Mouse (Mus musculus): Measurements from ENCODE around the gene Rhno1. TPM values are rescaled to one million over a fixed set of nuclear protein-coding genes. Genes with fewer than 3 reads are reported as not detected.

Gene Rhno1
- polyA plus RNA-seq (2014; fragmentation: Nextera tagmentation; extraction: Ambion mirVana), result 134 and 144 TPM in 2 replicates

DNA sequence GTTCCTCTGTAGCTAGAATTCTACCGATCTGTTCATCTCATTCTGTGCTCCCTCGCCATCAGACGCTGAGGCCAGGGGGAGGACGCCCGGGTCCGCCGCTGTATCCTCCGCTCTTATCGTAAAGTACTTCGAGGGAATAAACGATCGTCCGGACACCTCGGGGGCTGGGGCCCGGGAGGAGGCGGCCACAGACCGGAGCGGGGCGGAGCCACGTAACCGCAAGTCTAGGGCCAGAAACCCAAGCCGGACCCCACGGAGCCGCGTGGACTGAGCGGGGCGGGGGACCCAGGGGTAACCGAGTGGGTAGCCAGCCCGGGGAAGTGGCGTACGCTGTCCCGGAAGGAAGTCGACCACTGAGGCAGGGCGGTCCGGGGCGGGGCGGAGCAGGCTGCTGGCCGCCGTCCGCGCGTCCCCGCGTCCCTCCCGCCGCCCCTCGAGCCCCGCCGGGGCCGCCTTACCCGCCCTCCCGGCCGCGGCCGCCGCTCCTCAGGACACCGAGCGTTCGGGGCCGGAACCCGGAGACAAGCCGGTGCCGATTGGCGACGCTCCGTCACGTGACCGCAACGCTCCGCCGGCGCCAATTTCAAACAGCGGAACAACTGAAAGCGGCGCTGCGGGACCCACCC lies at the start of gene Rhno1, which contains the start of gene Foxm1:
Gene Rhno1 (minus strand): TSS at position 531 of the 626 bp plus-strand sequence.
Gene Foxm1 (plus strand): TSS at position 587 of the 626 bp plus-strand sequence.
- DNase-seq (peak; percentile 94), ATAC-seq (ENCODE audit: insufficient read depth) (peak; percentile 91)
- under 1% methylated on average over 55 of the region's 76 CpGs for WGBS
- H3K9me3 ChIP-seq (ENCODE audit: low read depth, low read length), result no peaks in the 10 kb centered on the region
- H3K27me3 ChIP-seq (ENCODE audit: insufficient read depth, low read length), result no peaks in the 10 kb centered on the region
- H3K27ac ChIP-seq (ENCODE audit: low read depth), result peak within 1 kb of the TSS; percentile 96
- H3K9ac ChIP-seq, result peak within 1 kb of the TSS; percentile 90
- H3K4me2 ChIP-seq, result peak within 1 kb of the TSS; percentile 83
- H3K4me1 ChIP-seq (ENCODE audit: insufficient read depth), result peaks cover 20% of the 10 kb centered on the region
- peaks cover 46% of the 10 kb centered on the region for H3K36me3 ChIP-seq (ENCODE audit: insufficient read depth)
- TF ChIP-seq CTCF (IDR thresholded peaks at IDR 0.05; ENCODE audit: low read depth), result no peak
- H3K4me3 ChIP-seq (ENCODE audit: low read depth, low read length), result peak within 1 kb of the TSS; percentile 88

DNA sequence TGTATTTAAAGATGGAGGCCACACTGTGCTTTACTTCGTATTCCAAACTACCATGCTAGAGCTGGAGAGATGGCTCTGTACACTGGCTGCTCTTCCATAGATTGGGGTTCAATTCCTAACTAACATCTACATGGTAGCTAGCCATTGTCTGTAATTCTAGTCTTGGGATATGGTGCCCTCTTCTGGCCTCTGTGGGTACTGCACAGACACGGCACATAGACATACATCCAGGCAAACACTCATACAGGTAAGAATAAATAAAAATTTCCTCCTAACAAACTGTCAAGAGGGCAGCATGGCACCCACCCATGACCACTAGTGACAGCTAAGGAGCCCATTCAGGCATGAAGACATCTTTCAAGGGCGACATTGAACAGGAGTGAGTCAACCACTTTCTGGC lies 48.4 kb upstream of the Rhno1 start:
- Histone ChIP-seq H3K27me3 (ENCODE audit: insufficient read depth, low read length) (no peaks in the 10 kb centered on the region), H3K9me3 (ENCODE audit: low read depth, low read length) (no peaks in the 10 kb centered on the region), H3K36me3 (ENCODE audit: insufficient read depth) (peaks cover 69% of the 10 kb centered on the region), H3K4me2 (no peak overlapping the region), H3K4me3 (ENCODE audit: low read depth, low read length) (no peak overlapping the region), H3K27ac (ENCODE audit: low read depth) (no peak overlapping the region), H3K9ac (no peak overlapping the region), H3K4me1 (ENCODE audit: insufficient read depth) (no peaks in the 10 kb centered on the region)
- TF ChIP-seq CTCF (IDR thresholded peaks at IDR 0.05; ENCODE audit: low read depth), result peak; percentile 94
- ATAC-seq (ENCODE audit: insufficient read depth) (peak; percentile 65; the same call in 1 of the 2 replicates), DNase-seq (peak; percentile 88)
- 17% methylated on average over 3 of the region's 3 CpGs for WGBS

DNA sequence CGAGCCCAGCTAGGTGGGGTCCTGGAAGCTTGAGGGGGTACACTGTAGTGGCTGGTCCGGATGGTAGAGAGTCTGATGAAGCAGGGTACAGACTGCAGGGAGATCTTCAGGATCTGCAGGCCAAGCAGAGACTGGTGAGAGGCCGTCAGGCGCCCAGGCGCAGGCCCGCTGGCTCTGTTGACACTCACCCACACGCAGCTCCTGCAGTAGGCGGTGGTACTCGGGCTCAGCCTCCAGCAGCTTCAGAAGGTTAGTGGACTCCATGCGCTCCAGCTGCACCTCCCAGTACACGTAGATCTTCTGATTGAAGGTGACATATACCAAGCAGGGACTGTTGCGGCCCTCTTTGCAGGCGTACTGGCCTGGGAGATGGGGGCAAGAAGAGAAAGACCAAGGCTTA lies 47.6 kb upstream of the Rhno1 start:
- ATAC-seq (ENCODE audit: insufficient read depth) (no peak), DNase-seq (no peak)
- 90% methylated on average over 13 of the region's 13 CpGs for WGBS
- H3K36me3 ChIP-seq (ENCODE audit: insufficient read depth), result peaks cover 68% of the 10 kb centered on the region
- no peak for TF ChIP-seq CTCF (IDR thresholded peaks at IDR 0.05; ENCODE audit: low read depth)
- no peak overlapping the region for H3K4me2 ChIP-seq
- no peak overlapping the region for H3K4me3 ChIP-seq (ENCODE audit: low read depth, low read length)
- no peak overlapping the region for H3K9ac ChIP-seq
- H3K9me3 ChIP-seq (ENCODE audit: low read depth, low read length), result no peaks in the 10 kb centered on the region
- H3K27ac ChIP-seq (ENCODE audit: low read depth), result no peak overlapping the region
- H3K27me3 ChIP-seq (ENCODE audit: insufficient read depth, low read length), result no peaks in the 10 kb centered on the region
- H3K4me1 ChIP-seq (ENCODE audit: insufficient read depth), result no peaks in the 10 kb centered on the region

DNA sequence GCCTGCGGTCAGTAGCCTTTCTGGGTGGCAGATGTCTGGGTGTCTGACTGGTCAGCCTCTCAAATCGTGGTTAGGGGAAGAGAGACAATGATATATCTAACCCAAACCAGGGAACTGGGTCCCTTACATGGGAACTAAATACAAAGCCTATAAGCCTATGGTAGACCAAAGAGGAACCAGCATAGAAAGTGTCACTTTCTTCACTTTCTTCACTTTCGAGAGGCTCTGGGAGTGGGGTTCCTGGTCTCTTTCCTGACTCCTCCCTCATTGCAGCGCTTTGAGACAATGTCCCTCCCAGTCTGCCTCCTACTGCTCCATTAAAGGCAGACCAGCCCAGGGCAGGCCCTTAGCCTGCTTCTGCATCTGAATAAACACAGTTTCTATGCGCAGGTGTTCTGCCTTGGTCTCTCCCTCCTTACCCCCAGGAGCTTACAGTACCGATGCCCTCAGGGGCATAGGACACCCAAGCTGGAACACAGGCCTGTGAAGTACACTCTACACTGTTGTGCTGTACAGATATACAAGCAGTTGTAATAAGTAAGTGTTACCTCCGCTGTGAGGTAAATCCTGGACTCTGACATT lies 45.9 kb upstream of the Rhno1 start:
- ATAC-seq (ENCODE audit: insufficient read depth) (no peak), DNase-seq (no peak)
- Histone ChIP-seq H3K4me3 (ENCODE audit: low read depth, low read length) (no peak overlapping the region), H3K36me3 (ENCODE audit: insufficient read depth) (peaks cover 68% of the 10 kb centered on the region), H3K27ac (ENCODE audit: low read depth) (no peak overlapping the region), H3K4me1 (ENCODE audit: insufficient read depth) (no peaks in the 10 kb centered on the region), H3K4me2 (no peak overlapping the region), H3K9ac (no peak overlapping the region), H3K27me3 (ENCODE audit: insufficient read depth, low read length) (no peaks in the 10 kb centered on the region), H3K9me3 (ENCODE audit: low read depth, low read length) (no peaks in the 10 kb centered on the region)
- no peak for TF ChIP-seq CTCF (IDR thresholded peaks at IDR 0.05; ENCODE audit: low read depth)
- WGBS, result 85% methylated on average over 7 of the region's 7 CpGs

DNA sequence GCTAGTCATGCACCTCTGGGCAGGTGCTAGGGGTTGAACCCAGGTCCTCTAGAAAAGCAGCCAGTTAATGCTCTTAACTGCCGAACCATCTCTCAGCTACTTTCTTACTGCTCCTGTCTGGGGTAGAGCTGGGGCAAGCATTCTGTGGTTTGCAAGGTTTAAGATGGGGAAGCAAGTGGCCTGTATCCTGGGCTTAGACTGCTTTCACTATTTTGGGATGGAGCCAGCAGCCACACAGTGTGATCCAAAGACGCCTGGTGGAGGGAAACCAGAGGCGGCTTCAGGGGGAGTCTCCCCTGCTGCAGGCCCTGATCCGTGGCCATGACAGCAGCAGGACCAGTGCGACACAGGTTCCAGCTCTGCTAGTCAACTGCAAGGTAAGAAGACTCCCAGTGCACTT lies 42.0 kb upstream of the Rhno1 start:
- WGBS, result 51% methylated on average over 5 of the region's 5 CpGs
- ATAC-seq (ENCODE audit: insufficient read depth) (no peak), DNase-seq (peak; percentile 15)
- Histone ChIP-seq H3K36me3 (ENCODE audit: insufficient read depth) (peaks cover 34% of the 10 kb centered on the region), H3K4me2 (no peak overlapping the region), H3K9ac (no peak overlapping the region), H3K27me3 (ENCODE audit: insufficient read depth, low read length) (no peaks in the 10 kb centered on the region), H3K9me3 (ENCODE audit: low read depth, low read length) (no peaks in the 10 kb centered on the region), H3K4me3 (ENCODE audit: low read depth, low read length) (no peak overlapping the region), H3K4me1 (ENCODE audit: insufficient read depth) (no peaks in the 10 kb centered on the region), H3K27ac (ENCODE audit: low read depth) (no peak overlapping the region)
- TF ChIP-seq CTCF (IDR thresholded peaks at IDR 0.05; ENCODE audit: low read depth), result no peak

DNA sequence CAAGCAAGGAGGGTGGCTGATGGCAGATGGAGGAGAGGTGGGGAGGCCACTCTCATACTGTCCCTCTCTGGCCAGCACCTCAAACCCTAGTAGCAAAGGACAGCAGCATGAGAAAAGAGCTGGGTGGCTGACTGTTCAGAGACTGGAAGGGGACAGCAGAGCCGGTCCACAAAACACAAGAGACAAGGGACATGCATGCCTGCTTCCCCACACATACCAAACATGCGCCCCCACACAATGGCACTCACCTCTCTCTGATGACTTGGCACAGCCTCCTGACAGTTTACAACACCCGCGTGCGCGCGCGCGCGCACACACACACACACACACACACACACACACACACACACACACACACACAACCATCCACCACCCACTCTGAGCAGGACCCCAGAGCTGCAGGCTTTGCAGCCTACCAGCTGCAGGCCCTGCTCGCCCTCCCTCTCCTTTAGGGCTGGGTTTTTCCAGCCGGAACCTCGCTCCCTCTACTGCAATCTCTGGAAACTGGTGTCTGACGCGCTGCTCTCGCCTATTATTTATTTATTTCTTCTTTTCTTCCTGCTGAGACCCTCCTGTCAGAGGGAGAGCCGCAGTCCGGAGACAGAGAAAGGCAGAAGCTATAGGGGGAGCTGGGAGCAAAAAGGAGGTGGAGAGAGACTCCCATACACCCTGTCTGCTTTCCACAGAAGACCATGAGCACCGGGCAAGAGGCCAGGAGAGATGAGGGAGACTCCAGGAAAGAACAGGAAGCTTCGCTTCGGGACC lies 36.9 kb upstream of the Rhno1 start:
- Histone ChIP-seq H3K9ac (peak overlapping the region; percentile 21), H3K4me1 (ENCODE audit: insufficient read depth) (no peaks in the 10 kb centered on the region), H3K4me3 (ENCODE audit: low read depth, low read length) (peak overlapping the region; percentile 22), H3K27ac (ENCODE audit: low read depth) (peak overlapping the region; percentile 3; the same call in 1 of the 2 replicates), H3K9me3 (ENCODE audit: low read depth, low read length) (no peaks in the 10 kb centered on the region), H3K27me3 (ENCODE audit: insufficient read depth, low read length) (no peaks in the 10 kb centered on the region), H3K4me2 (peak overlapping the region; percentile 61), H3K36me3 (ENCODE audit: insufficient read depth) (no peaks in the 10 kb centered on the region)
- WGBS, result 32% methylated on average over 21 of the region's 21 CpGs
- DNase-seq, result peak; percentile 75
- peak; percentile 12; the same call in 1 of the 2 replicates for TF ChIP-seq CTCF (IDR thresholded peaks at IDR 0.05; ENCODE audit: low read depth)
- ATAC-seq (ENCODE audit: insufficient read depth), result peak; percentile 91

DNA sequence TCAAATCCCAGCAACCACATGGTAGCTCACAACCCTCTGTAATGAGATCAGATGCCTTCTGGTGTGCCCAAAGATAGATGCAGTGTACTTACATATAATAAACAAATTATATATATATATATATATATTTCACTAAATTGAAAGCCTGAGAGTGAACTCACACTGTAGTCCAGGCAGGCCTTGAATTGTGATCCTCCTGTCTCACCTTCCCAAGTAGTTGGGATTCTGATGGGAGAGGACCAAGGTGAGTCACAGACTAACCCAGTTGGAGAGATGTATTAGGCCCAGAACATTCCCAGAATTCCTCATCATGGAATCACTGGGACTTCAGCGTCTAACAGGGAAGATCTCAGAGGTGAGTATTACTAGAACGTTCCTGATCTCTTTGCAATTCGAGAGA lies 36.3 kb upstream of the Rhno1 start, which contains the start of gene Nrip2:
Gene Nrip2 (plus strand): TSS at position 301 of the 400 bp plus-strand sequence.
- ATAC-seq (ENCODE audit: insufficient read depth) (no peak), DNase-seq (no peak)
- TF ChIP-seq CTCF (IDR thresholded peaks at IDR 0.05; ENCODE audit: low read depth), result no peak
- peak within 1 kb of the TSS; percentile 3; the same call in 1 of the 2 replicates for H3K27ac ChIP-seq (ENCODE audit: low read depth)
- H3K4me3 ChIP-seq (ENCODE audit: low read depth, low read length), result peak within 1 kb of the TSS; percentile 22
- no peaks in the 10 kb centered on the region for H3K36me3 ChIP-seq (ENCODE audit: insufficient read depth)
- peak within 1 kb of the TSS; percentile 61 for H3K4me2 ChIP-seq
- no peaks in the 10 kb centered on the region for H3K9me3 ChIP-seq (ENCODE audit: low read depth, low read length)
- H3K4me1 ChIP-seq (ENCODE audit: insufficient read depth), result no peaks in the 10 kb centered on the region
- peak within 1 kb of the TSS; percentile 21 for H3K9ac ChIP-seq
- no peaks in the 10 kb centered on the region for H3K27me3 ChIP-seq (ENCODE audit: insufficient read depth, low read length)
- WGBS, result 60% methylated on average over 3 of the region's 3 CpGs

Measured in lung, embryonic 14.5 days (tissue).